Mouse (Mus musculus): ENCODE measurements around the gene Rap1gap. TPM values are rescaled to one million over a fixed set of nuclear protein-coding genes. Genes with fewer than 3 reads are reported as not detected.
A peak's percentile ranks its signal among the peaks of the same experiment; 100 is the strongest.

The Rap1gap gene
- 100 to 1,000 TPM; 263 to 318 TPM for total RNA-seq (2021)

DNA sequence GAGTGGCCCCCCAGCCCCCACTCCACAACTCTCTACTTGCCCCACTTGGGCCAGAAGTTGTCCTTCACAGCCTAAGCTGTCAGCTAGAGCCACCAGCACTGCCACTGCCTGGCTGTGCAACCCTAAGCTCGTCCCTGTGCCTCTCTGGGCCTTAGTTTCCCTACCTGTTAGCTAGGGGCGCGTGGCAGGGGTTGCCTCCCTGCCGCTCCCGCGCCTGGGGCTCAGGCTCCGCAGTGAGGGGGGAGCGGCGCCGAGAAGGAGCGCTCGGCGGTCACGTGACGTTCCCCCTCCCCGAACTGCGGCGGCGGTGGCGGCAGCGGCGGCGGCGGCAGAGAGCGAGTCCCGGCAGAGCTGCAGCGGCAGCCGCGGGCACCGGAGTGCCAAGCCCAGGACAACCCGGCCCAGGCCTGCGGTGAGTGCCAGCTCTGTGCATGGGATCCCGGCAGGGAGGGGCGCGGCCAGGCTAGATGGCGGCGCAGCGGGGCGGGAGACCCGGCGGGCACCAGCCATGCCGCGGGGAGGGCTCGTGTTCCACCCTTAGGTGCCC, at the start of gene Rap1gap:
TSS of gene Rap1gap (plus strand) at position 294 of the 547 bp plus-strand sequence.
- intact Hi-C loops (cut with DNase I): no loop called here
- peak; percentile 80 to 83 for DNase-seq (ENCODE audit: low spot score in 2 of 2)

DNA sequence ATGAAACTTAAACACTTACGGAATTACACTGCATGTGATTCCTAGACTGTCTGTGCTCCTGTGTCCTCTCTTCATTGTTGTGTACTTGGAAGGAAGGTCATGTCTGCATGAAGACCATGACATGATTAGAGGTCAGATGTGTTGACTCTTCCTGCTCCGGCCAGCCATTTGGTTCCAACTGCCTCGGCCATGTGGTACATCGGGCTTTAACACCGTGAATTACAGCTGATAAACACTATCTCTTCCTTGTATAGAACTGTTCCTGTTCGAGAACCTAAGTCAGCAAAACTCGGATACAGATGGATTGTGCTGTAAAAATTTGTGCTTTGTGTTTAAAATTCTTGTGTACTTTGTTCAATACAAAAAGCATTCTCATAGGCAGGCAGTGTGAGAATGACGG, 41.7 kb upstream of the Rap1gap start:
- intact Hi-C loops (cut with DNase I): no loop called here

DNA sequence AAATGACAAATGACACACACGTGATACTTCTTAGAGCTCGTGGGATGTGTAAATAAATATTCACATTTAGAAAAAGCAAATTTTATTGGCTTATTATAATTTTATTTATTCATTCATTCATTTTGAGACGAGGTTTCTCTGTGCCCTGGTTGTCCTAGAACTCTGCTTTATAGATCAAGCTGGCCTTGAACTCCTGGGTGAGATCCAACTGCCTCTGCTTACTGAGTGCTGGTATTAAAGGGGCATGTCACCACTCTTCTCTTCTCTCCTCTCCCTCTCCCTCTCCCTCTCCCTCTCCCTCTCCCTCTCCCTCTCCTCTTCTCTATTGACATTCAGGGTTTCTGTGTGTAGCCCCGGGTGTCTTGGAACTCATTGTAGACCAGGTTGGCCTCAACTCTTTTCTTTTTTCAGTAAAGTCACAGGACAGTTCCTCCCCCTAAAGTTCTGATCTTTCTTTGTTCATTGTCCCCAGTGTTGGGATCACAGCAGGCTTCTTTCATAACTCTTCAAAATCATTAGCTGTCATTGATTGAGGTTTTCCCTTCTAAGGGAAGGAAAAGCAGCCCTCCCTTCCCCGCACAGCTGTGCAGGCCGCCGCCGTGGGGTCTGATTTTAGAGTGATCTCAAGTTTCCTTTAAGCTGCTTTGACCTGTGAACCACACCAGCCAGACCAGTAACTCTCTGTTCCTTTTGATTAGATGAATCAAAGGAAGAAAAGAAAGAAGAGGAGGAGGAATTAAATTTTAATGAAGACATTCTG, 36.9 kb upstream of the Rap1gap start:
- no peak for DNase-seq (ENCODE audit: low spot score in 2 of 2)
- intact Hi-C loops (cut with DNase I): no loop called here

More for the DNA sequence above, 41.7 kb upstream of the Rap1gap start:
- DNase-seq (ENCODE audit: low spot score in 2 of 2): no peak

- DNase-seq (ENCODE audit: low spot score in 2 of 2): peak in 1 of 2 experiments; percentile 43
- intact Hi-C loops (cut with DNase I): no loop called here
These were observed 36.1 kb upstream of the Rap1gap start for GRCm38 (mm10) chr4:137628400-137628799.

DNA sequence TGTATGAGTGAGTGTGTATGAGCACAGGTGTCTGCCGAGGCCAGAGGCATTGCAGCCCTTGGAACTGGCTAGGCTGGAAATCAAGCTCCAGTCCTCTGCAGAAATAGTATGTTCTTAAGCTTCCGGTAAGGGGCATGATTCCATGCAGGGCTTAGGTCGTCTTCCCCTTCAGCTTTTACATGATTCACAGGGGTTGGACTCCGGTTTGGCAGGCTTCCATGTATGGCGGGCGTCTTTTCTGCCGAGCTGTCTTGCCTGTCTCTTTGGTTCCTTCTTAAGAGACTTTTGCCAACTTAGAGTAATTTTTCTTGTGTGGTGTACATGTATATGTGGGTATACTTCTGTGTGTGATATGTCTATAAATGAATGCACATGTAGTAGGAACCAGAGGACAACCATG, 35.2 kb upstream of the Rap1gap start:
- intact Hi-C loops (cut with DNase I): no loop called here

GRCm38 (mm10) chr4:137630153-137630552, 34.4 kb upstream of the Rap1gap start:
- no peak for DNase-seq (ENCODE audit: low spot score in 2 of 2)
- intact Hi-C loops (cut with DNase I): no loop called here

More for the DNA sequence above, 35.2 kb upstream of the Rap1gap start:
- no peak for DNase-seq (ENCODE audit: low spot score in 2 of 2)

- DNase-seq (ENCODE audit: low spot score in 2 of 2): no peak
- intact Hi-C loops (cut with DNase I): no loop called here
These were observed 32.9 kb upstream of the Rap1gap start for GRCm38 (mm10) chr4:137631596-137631995.

DNA sequence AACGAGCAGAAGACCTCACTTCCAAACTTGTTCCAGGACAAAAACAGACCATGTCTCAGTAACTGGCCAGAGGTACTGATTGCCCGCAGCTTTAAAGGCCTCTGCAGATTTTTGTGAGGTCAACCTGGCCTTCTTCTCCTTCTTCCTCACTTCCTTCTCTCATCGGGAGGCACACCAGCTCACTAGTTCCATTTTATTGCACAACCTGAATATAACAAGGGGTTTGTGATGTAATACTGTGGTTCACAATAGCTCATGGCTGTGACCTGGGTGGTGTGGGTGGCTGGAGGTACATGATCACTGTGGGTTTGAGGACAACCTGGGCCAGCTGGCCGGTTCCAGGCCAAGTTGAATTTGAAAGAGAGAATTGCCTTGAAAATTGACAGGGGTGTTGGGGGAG, 31.1 kb upstream of the Rap1gap start:
- intact Hi-C loops (cut with DNase I): no loop called here
- DNase-seq (ENCODE audit: low spot score in 2 of 2): no peak

- no peak for DNase-seq (ENCODE audit: low spot score in 2 of 2)
- intact Hi-C loops (cut with DNase I): no loop called here
These were observed 27.9 kb upstream of the Rap1gap start for GRCm38 (mm10) chr4:137636597-137636996.

DNA sequence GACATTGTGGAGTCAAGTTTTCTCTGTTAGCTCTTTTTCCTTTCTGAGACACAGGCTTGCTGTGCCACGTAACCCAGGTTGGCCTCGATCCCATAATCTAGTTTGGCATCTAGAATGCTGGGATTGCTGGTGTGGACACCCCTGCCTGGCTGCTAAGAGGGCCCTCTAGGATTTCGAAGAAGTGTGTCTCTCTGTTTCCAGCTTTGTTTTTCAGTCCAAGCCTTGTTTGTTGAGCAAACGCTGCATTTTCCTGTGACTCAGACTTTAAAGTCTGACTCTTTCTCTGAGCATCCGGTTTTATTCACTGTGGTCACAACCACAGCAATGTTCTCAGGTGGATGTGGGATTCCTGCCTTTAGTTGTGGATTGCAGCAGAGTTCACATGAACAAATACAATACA, 23.0 kb upstream of the Rap1gap start:
- DNase-seq (ENCODE audit: low spot score in 2 of 2): no peak
- intact Hi-C loops (cut with DNase I): no loop called here

- intact Hi-C loops (cut with DNase I): no loop called here
- no peak for DNase-seq (ENCODE audit: low spot score in 2 of 2)
These were observed 22.4 kb upstream of the Rap1gap start for GRCm38 (mm10) chr4:137642101-137642500.

DNA sequence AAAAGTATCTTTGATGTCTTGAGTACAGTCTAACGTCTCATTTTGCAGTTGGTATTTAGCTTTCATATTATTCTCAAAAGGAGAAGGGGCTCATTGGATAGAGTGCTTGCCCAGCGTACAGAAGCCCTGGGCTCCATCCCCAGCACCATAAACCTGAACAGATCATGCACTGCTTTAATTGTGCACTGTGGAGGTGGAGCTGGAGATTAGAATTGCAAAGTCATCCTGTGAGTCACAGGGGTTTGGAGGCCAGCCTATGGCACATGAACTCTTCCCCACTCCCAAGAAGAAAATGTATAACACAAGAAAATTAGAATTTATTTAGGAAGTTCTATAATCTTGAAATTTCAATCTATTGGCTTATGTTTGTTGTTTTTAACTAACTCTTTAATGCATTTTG, 21.1 kb upstream of the Rap1gap start:
- intact Hi-C loops (cut with DNase I): no loop called here
- DNase-seq (ENCODE audit: low spot score in 2 of 2): no peak

DNA sequence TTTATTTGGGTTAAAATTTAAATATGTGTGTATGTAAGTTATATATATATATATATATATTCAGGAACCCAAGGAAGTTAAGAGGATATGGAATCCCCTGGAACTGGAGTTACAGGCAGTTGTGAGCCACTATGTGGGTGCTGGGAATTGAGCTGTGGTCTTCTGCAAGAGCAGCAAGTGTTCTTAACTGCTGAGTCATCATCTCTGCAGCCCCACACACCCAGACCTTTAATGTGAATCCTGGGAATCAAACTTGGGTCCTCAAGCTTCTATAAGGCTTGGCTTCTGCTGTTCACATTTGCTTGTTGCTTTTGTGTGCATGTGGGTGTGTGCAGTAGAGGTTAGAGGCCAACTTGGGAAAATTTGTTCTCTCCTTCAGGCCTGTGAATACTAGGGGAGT, 18.3 kb upstream of the Rap1gap start:
- intact Hi-C loops (cut with DNase I): no loop called here
- DNase-seq (ENCODE audit: low spot score in 2 of 2): no peak

- intact Hi-C loops (cut with DNase I): no loop called here
These were observed 16.9 kb upstream of the Rap1gap start for GRCm38 (mm10) chr4:137647648-137648047.

GRCm38 (mm10) chr4:137648230-137648629, 16.3 kb upstream of the Rap1gap start:
- DNase-seq (ENCODE audit: low spot score in 2 of 2): peak in 1 of 2 experiments; percentile 63
- intact Hi-C loops (cut with DNase I): no loop called here

More at GRCm38 (mm10) chr4:137647648-137648047, 16.9 kb upstream of the Rap1gap start:
- DNase-seq (ENCODE audit: low spot score in 2 of 2): no peak

- intact Hi-C loops (cut with DNase I): no loop called here
- no peak for DNase-seq (ENCODE audit: low spot score in 2 of 2)
These were observed 13.6 kb upstream of the Rap1gap start for GRCm38 (mm10) chr4:137650912-137651311.

- no peak for DNase-seq (ENCODE audit: low spot score in 2 of 2)
- intact Hi-C loops (cut with DNase I): no loop called here
These were observed 11.6 kb upstream of the Rap1gap start for GRCm38 (mm10) chr4:137652835-137653346.

GRCm38 (mm10) chr4:137655241-137656031, 9.1 kb upstream of the Rap1gap start:
- no peak for DNase-seq (ENCODE audit: low spot score in 2 of 2)
- intact Hi-C loops (cut with DNase I): no loop called here

- intact Hi-C loops (cut with DNase I): no loop called here
- no peak for DNase-seq (ENCODE audit: low spot score in 2 of 2)
These were observed 6.9 kb upstream of the Rap1gap start for GRCm38 (mm10) chr4:137657674-137658073.

- intact Hi-C loops (cut with DNase I): no loop called here
- DNase-seq (ENCODE audit: low spot score in 2 of 2): no peak
These were observed 5.0 kb upstream of the Rap1gap start for GRCm38 (mm10) chr4:137659541-137659940.

Measured in left cerebral cortex, postnatal 25 days (tissue).